In the genomic region with DNA sequence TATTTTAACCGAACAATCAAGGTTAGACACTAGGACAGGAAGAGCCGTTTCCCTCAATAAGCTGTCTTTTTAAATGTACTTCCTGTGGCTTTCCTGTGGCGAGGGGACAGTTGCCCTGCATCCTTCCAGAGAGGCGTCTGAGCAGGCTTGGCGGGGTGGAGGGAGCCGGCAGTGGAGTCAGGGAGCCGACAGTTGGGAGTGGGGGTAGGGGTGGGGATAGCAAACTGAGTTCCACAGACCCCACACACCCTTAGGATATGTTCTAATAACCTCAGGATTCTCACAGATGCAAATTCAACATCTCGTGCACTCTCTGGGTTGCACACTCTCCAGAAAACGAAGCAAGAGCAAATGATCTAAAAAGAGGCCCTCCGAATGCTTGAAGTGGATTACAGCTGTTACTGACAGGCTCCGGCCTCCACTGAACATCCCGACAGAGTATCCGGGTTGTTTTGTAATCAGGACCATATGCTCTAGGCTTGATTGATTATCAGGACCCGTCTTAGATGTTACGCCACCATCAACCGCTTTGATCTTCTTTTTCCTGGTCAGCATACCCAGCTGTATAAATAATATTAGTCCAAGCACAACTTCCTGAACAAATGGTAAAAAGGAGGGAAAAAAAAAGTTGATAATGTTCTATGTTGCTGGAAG, we compare ENCODE assay signal across 7 mouse cellular contexts. TPM values are rescaled to one million over a fixed set of nuclear protein-coding genes. Genes with fewer than 3 reads are reported as not detected.
DNase-seq lines count a peak whose midpoint lies in the region; ATAC-seq lines count a peak whose summit lies in the region.

No protein-coding gene starts in this region.

- H3K36me3 ChIP-seq in embryonic facial prominence, embryonic 10.5 days (replicated peaks) = no peaks in the 10 kb centered on the region
- H3K36me3 ChIP-seq in hindbrain, embryonic 15.5 days = no peaks in the 10 kb centered on the region
- no peaks in the 10 kb centered on the region for H3K36me3 ChIP-seq in liver, embryonic 13.5 days
- H3K36me3 ChIP-seq in neural tube, embryonic 14.5 days (ENCODE audit: control insufficient read depth, insufficient read depth, low read length) = no peaks in the 10 kb centered on the region

- no peak overlapping the region for H3K9ac ChIP-seq in hindbrain, embryonic 15.5 days
- H3K9ac ChIP-seq in liver, embryonic 13.5 days = no peak overlapping the region
- no peak overlapping the region for H3K9ac ChIP-seq in neural tube, embryonic 14.5 days (replicated peaks; ENCODE audit: low read depth, low read length)

- H3K27me3 ChIP-seq in embryonic facial prominence, embryonic 10.5 days (replicated peaks; ENCODE audit: low read depth, poor library complexity, severe bottlenecking) = peaks cover 4% of the 10 kb centered on the region; the same call in 1 of the 2 replicates
- no peaks in the 10 kb centered on the region for H3K27me3 ChIP-seq in hindbrain, embryonic 15.5 days
- peaks cover 25% of the 10 kb centered on the region for H3K27me3 ChIP-seq in liver, embryonic 13.5 days
- no peaks in the 10 kb centered on the region for H3K27me3 ChIP-seq in neural tube, embryonic 14.5 days (ENCODE audit: control insufficient read depth, insufficient read depth, low read length)

- ATAC-seq in activated CD4-positive, CD25-positive, alpha-beta regulatory T cell, adult 4 months = peak; percentile 51
- ATAC-seq in hindbrain, embryonic 15.5 days (ENCODE audit: low FRiP score, low read depth) = no peak
- ATAC-seq in liver, embryonic 13.5 days (ENCODE audit: low read depth) = 0 out of 2 replicates have a peak, but pooled peaks have one; percentile 39
- ATAC-seq in neural tube, embryonic 14.5 days (ENCODE audit: low read depth) = no peak
- ATAC-seq in frontal cortex, adult (ENCODE audit: low TSS enrichment) = no peak

- H3K9me3 ChIP-seq in embryonic facial prominence, embryonic 10.5 days = no peaks in the 10 kb centered on the region
- H3K9me3 ChIP-seq in hindbrain, embryonic 15.5 days = no peaks in the 10 kb centered on the region
- no peaks in the 10 kb centered on the region for H3K9me3 ChIP-seq in liver, embryonic 13.5 days (replicated peaks)
- H3K9me3 ChIP-seq in neural tube, embryonic 14.5 days (ENCODE audit: control insufficient read depth, low read length) = no peaks in the 10 kb centered on the region

- H3K4me3 ChIP-seq in embryonic facial prominence, embryonic 10.5 days = peak overlapping the region; percentile 43
- no peak overlapping the region for H3K4me3 ChIP-seq in hindbrain, embryonic 15.5 days
- H3K4me3 ChIP-seq in liver, embryonic 13.5 days (replicated peaks) = no peak overlapping the region
- no peak overlapping the region for H3K4me3 ChIP-seq in neural tube, embryonic 14.5 days (ENCODE audit: low read depth, low read length)

- peak; percentile 64 for DNase-seq in embryonic facial prominence, embryonic 10.5 days (ENCODE audit: low spot score)
- DNase-seq in liver, embryonic 13.5 days = no peak
- no peak for DNase-seq in natural killer cell, adult 2 months (ENCODE audit: low spot score in 2 of 2)

- H3K4me1 ChIP-seq in embryonic facial prominence, embryonic 10.5 days = peaks cover 46% of the 10 kb centered on the region
- peaks cover 15% of the 10 kb centered on the region for H3K4me1 ChIP-seq in hindbrain, embryonic 15.5 days (replicated peaks)
- H3K4me1 ChIP-seq in liver, embryonic 13.5 days (replicated peaks) = peaks cover 20% of the 10 kb centered on the region
- H3K4me1 ChIP-seq in neural tube, embryonic 14.5 days (ENCODE audit: control insufficient read depth, insufficient read depth, low read length) = peaks cover 9% of the 10 kb centered on the region; the same call in 1 of the 2 replicates

- peak overlapping the region; percentile 37 for H3K4me2 ChIP-seq in hindbrain, embryonic 15.5 days
- 0 out of 2 replicates have a peak overlapping the region, but pooled peaks have one; percentile 12 for H3K4me2 ChIP-seq in liver, embryonic 13.5 days
- peak overlapping the region; percentile 17; the same call in 1 of the 2 replicates for H3K4me2 ChIP-seq in neural tube, embryonic 14.5 days (ENCODE audit: low read depth, low read length)

- H3K27ac ChIP-seq in embryonic facial prominence, embryonic 10.5 days (replicated peaks) = peak overlapping the region; percentile 77
- H3K27ac ChIP-seq in hindbrain, embryonic 15.5 days (replicated peaks) = peak overlapping the region; percentile 26; the same call in 1 of the 2 replicates
- peak overlapping the region; percentile 29; the same call in 1 of the 2 replicates for H3K27ac ChIP-seq in liver, embryonic 13.5 days
- no peak overlapping the region; the same call in 1 of the 2 replicates for H3K27ac ChIP-seq in neural tube, embryonic 14.5 days (ENCODE audit: low read depth, low read length)

- WGBS in embryonic facial prominence, embryonic 10.5 days = 7% methylated on average over 16 of the region's 16 CpGs
- 15% methylated on average over 16 of the region's 16 CpGs for WGBS in hindbrain, embryonic 15.5 days
- WGBS in liver, embryonic 13.5 days (ENCODE audit: insufficient replicate concordance) = 3% methylated on average over 16 of the region's 16 CpGs
- 13% methylated on average over 16 of the region's 16 CpGs for WGBS in neural tube, embryonic 14.5 days

RNA-seq across cellular contexts. Expression of gene Dusp6, which starts 33.9 kb away (rescaled TPM):
- 10 to 100 TPM; 26.0 to 35.2 TPM for polyA plus RNA-seq in activated CD4-positive, CD25-positive, alpha-beta regulatory T cell, adult 4 months (2017; shearing (Covaris generic))
- 122 and 131 TPM in 2 replicates for polyA plus RNA-seq in embryonic facial prominence, embryonic 10.5 days (2016; fragmentation: Nextera tagmentation; extraction: Ambion mirVana)
- polyA plus RNA-seq in hindbrain, embryonic 15.5 days (2015; fragmentation: Nextera tagmentation; extraction: Ambion mirVana) = 25.4 and 28.9 TPM in 2 replicates
- polyA plus RNA-seq in liver, embryonic 13.5 days (2015; fragmentation: Nextera tagmentation; extraction: Ambion mirVana) = 12.3 and 13.7 TPM in 2 replicates
- polyA plus RNA-seq in neural tube, embryonic 14.5 days (2014; fragmentation: Nextera tagmentation; extraction: Ambion mirVana) = 20.3 and 27.6 TPM in 2 replicates

Comparison
In these comparisons a context has a peak if more than half of its experiments do, and no peak if none do; other contexts are left out.
1. ATAC-seq: peak in activated CD4-positive, CD25-positive, alpha-beta regulatory T cell, adult 4 months (single experiment) and liver, embryonic 13.5 days (single experiment); none in hindbrain, embryonic 15.5 days (single experiment), neural tube, embryonic 14.5 days (single experiment) and frontal cortex, adult (single experiment).
2. Peak in every context shown above with its lines, with median percentiles within 50 percentile points of each other: H3K4me2 ChIP-seq.